Comparison of ENCODE assay signal across 8 mouse cellular contexts in the genomic region with DNA sequence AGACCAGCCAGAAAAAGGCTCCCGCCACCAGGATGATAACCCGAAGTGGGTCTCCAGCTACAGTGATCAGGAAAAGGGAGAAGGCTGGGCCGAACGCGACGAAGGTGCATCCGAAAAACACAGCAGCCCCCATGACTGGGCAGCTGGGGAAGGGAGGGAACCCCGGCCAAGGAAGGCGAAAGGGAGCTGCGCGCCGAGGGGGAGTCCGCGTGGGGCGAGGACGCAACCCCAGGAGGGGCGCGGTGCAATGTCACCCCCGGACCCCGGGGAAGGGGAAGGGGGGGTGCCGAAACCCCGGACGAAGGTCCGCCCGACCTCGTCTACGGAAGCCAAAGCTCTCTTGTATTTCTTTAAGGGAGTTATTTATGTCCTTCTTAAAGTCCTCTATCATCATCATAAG.
A peak's percentile ranks its signal among the peaks of the same experiment; 100 is the strongest.
DNase-seq lines count a peak whose midpoint lies in the region; ATAC-seq and TF ChIP-seq lines count a peak whose summit lies in the region.
"Not testable (repeated sequence)": the region's sequence is repeated elsewhere in the genome, so short reads cannot be mapped to it uniquely, and the experiment has no call there.

No protein-coding gene starts in this region.

- H3K27me3 ChIP-seq in forebrain, embryonic 16.5 days (replicated peaks; ENCODE audit: control insufficient read depth, insufficient read depth, low read length); heart, embryonic 12.5 days (replicated peaks); intestine, embryonic 14.5 days (replicated peaks; ENCODE audit: control insufficient read depth, insufficient read depth, low read length); liver, embryonic 16.5 days (ENCODE audit: control insufficient read depth, insufficient read depth, low read depth, low read length); midbrain, embryonic 11.5 days (ENCODE audit: control insufficient read depth, insufficient read depth, low read length); stomach, postnatal 0 days (ENCODE audit: control insufficient read depth, insufficient read depth, low read length): not testable (repeated sequence)

- not testable (repeated sequence) for TF ChIP-seq EP300 in stomach, postnatal 0 days (optimal IDR thresholded peaks at IDR 0.05)

- not testable (repeated sequence) for H3K4me2 ChIP-seq in forebrain, embryonic 16.5 days (ENCODE audit: low read length); heart, embryonic 12.5 days; intestine, embryonic 14.5 days (ENCODE audit: low read length); liver, embryonic 16.5 days (ENCODE audit: low read depth, low read length); midbrain, embryonic 11.5 days; stomach, postnatal 0 days (replicated peaks; ENCODE audit: low read depth)

- not testable (repeated sequence) for DNase-seq in intestine, embryonic 14.5 days (ENCODE audit: low spot score); midbrain, embryonic 11.5 days (ENCODE audit: low spot score, missing footprints); stomach, postnatal 0 days (ENCODE audit: low spot score)

- not testable (repeated sequence) for H3K36me3 ChIP-seq in forebrain, embryonic 16.5 days (ENCODE audit: control insufficient read depth, insufficient read depth); heart, embryonic 12.5 days; intestine, embryonic 14.5 days (ENCODE audit: control insufficient read depth, insufficient read depth, low read length); liver, embryonic 16.5 days (ENCODE audit: control insufficient read depth, insufficient read depth); midbrain, embryonic 11.5 days (ENCODE audit: control insufficient read depth, insufficient read depth, low read length); stomach, postnatal 0 days (ENCODE audit: control insufficient read depth, insufficient read depth, low read length)

- not testable (repeated sequence) for H3K4me3 ChIP-seq in forebrain, embryonic 16.5 days (replicated peaks; ENCODE audit: low read length); heart, embryonic 12.5 days; intestine, embryonic 14.5 days (ENCODE audit: low read depth, low read length); liver, embryonic 16.5 days (ENCODE audit: low read depth, low read length); midbrain, embryonic 11.5 days (ENCODE audit: low read depth, low read length); stomach, postnatal 0 days (ENCODE audit: low read depth, low read length)

- H3K9ac ChIP-seq in forebrain, embryonic 16.5 days (replicated peaks; ENCODE audit: low read depth, low read length); heart, embryonic 12.5 days; intestine, embryonic 14.5 days (ENCODE audit: low read length); liver, embryonic 16.5 days (ENCODE audit: low read depth, low read length); midbrain, embryonic 11.5 days (ENCODE audit: low read length); stomach, postnatal 0 days (ENCODE audit: low read length): not testable (repeated sequence)

- not testable (repeated sequence) for TF ChIP-seq CTCF in stomach, postnatal 0 days (IDR thresholded peaks at IDR 0.05; ENCODE audit: low read depth)

- H3K9me3 ChIP-seq in forebrain, embryonic 16.5 days (ENCODE audit: control insufficient read depth, low read length); heart, embryonic 12.5 days (replicated peaks); intestine, embryonic 14.5 days (ENCODE audit: control insufficient read depth, low read length); liver, embryonic 16.5 days (replicated peaks; ENCODE audit: control insufficient read depth, low read length); midbrain, embryonic 11.5 days (ENCODE audit: control insufficient read depth, low read length); stomach, postnatal 0 days (ENCODE audit: control insufficient read depth, low read length): not testable (repeated sequence)

- H3K4me1 ChIP-seq in forebrain, embryonic 16.5 days (replicated peaks; ENCODE audit: control insufficient read depth, insufficient read depth, low read length); heart, embryonic 12.5 days (replicated peaks); intestine, embryonic 14.5 days (replicated peaks; ENCODE audit: control insufficient read depth, insufficient read depth, low read length); liver, embryonic 16.5 days (ENCODE audit: control insufficient read depth, low read depth, low read length); midbrain, embryonic 11.5 days (ENCODE audit: control insufficient read depth, insufficient read depth, low read length); stomach, postnatal 0 days (replicated peaks; ENCODE audit: control insufficient read depth, insufficient read depth): not testable (repeated sequence)

- H3K27ac ChIP-seq in forebrain, embryonic 16.5 days (ENCODE audit: low read length); heart, embryonic 12.5 days (ENCODE audit: poor library complexity, severe bottlenecking); intestine, embryonic 14.5 days (ENCODE audit: low read depth); liver, embryonic 16.5 days (ENCODE audit: low read length); midbrain, embryonic 11.5 days (ENCODE audit: low read depth, low read length); stomach, postnatal 0 days (replicated peaks): not testable (repeated sequence)

- peak; percentile 84 for ATAC-seq in erythroid progenitor cell, adult 5-6 weeks (replicated peaks; ENCODE audit: low FRiP score, poor library complexity, severe bottlenecking)
- ATAC-seq in forebrain, embryonic 16.5 days: peak; percentile 36; the same call in 1 of the 2 replicates
- ATAC-seq in heart, embryonic 12.5 days (ENCODE audit: insufficient number of reproducible peaks, low FRiP score): peak; percentile 33; the same call in 1 of the 2 replicates
- peak; percentile 47; the same call in 1 of the 2 replicates for ATAC-seq in intestine, embryonic 14.5 days (replicated peaks; ENCODE audit: low FRiP score, low TSS enrichment, low read depth)
- ATAC-seq in liver, embryonic 16.5 days (ENCODE audit: low read depth): peak; percentile 9; the same call in 1 of the 2 replicates
- ATAC-seq in midbrain, embryonic 11.5 days (ENCODE audit: low FRiP score): peak; percentile 52; the same call in 1 of the 2 replicates
- ATAC-seq in monocyte, adult 5-6 weeks (replicated peaks; ENCODE audit: insufficient number of reproducible peaks, low FRiP score, low TSS enrichment, poor library complexity, severe bottlenecking): 0 out of 2 replicates have a peak, but pooled peaks have one; percentile 49
- ATAC-seq in stomach, postnatal 0 days (ENCODE audit: low FRiP score, low TSS enrichment): 0 out of 2 replicates have a peak, but pooled peaks have one; percentile 26

- WGBS in forebrain, embryonic 16.5 days: 94% methylated on average over 9 of the region's 27 CpGs
- 94% methylated on average over 17 of the region's 27 CpGs for WGBS in heart, embryonic 12.5 days
- WGBS in intestine, embryonic 14.5 days: 95% methylated on average over 9 of the region's 27 CpGs
- WGBS in liver, embryonic 16.5 days (ENCODE audit: insufficient replicate concordance): 69% methylated on average over 10 of the region's 27 CpGs
- 88% methylated on average over 7 of the region's 27 CpGs for WGBS in midbrain, embryonic 11.5 days
- 81% methylated on average over 9 of the region's 27 CpGs for WGBS in stomach, postnatal 0 days

Comparison
In these comparisons a context has a peak if more than half of its experiments do, and no peak if none do; other contexts are left out.
1. ATAC-seq: peak in every context shown above with its lines; median percentile 84 in erythroid progenitor cell, adult 5-6 weeks; 52 in midbrain, embryonic 11.5 days; 49 in monocyte, adult 5-6 weeks; 47 in intestine, embryonic 14.5 days; 36 in forebrain, embryonic 16.5 days; 33 in heart, embryonic 12.5 days; 26 in stomach, postnatal 0 days; 9 in liver, embryonic 16.5 days.